Mouse (Mus musculus) heart, adult 8-10 months (tissue): ENCODE data around the gene Nnmt. TPM values are rescaled to one million over a fixed set of nuclear protein-coding genes. Genes with fewer than 3 reads are reported as not detected.

Experiments used
- DNase-seq: peaks from one replicate; pipeline ENCODE4 v3.0.0; 2022; ENCODE audit warnings: low spot score
- total RNA-seq, 4 experiments: library from RNA; stranded (reverse); gene quantifications; 2 replicates each; pipeline ENCODE4 v1.2.4; 2022

Nnmt gene
- total RNA-seq, 4 experiments from 2014 or later = 3.2 to 5.2 (median 4.3) TPM

DNA sequence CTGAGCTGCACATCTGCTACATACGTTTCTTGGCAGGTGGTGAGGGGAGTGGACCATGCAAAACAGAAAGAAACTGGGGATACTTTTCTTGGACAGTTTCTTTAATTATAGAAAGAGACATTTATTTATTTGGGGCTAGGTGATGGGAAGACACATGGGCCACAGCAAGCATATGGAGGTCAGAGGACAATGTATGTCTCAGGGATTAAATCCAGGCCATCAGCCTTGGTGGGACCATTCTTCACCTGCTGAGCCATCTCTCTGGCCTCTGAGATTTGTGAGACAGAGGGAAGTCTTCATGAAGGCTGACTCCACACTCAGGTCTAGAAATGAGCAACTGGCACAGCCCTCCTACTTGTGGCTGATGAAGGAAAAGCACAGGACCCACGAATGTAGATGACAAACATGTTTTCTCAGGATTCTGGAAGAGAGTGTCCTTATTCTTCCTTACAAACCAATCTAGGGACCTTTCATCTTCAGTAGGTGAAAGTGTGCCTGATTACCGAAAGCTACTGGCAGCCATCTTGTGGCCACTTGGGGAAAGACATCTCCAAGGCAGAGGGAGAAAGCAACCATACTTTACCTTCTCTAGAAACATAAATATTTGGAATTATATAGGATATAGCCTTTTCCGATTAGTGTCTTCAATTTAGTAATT is 45.3 kb downstream of the Nnmt start:
- DNase-seq = peak; percentile 22

- DNase-seq = peak; percentile 13
These were observed 46.3 kb downstream of the Nnmt start for GRCm38 (mm10) chr9:48558637-48559036.

GRCm38 (mm10) chr9:48549056-48549455 is 55.9 kb downstream of the Nnmt start:
- no peak for DNase-seq

DNA sequence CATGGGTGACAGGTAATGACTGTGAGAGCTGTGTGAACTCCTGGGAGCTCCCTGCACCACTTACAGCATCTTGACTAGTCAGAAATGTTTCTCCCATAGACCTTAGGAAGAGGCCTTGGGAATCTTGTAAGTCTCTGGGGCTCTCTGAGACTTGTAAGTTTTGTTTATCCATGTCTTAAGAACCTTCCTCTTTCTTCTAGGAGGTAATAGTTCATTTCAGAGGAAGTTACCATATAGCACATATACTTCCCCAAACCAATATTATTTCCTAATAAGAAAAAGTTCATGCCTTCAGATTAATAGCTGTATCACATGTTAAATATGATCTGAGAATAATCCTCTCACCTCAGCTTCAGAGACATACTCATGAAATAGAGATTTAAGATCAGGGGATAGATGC is 57.7 kb downstream of the Nnmt start:
- DNase-seq = no peak

Other genes starting within 250 kb of the Nnmt start
- gene Rexo2, start 124.5 kb downstream of the Nnmt start, total RNA-seq = 10 to 100 TPM; 63.5 to 72.7 (median 67.9) TPM
- 10 to 100 TPM; 18.4 to 21.5 (median 21.0) TPM for gene Rbm7, start 109.9 kb downstream of the Nnmt start, total RNA-seq
- gene Gm5617, start 109.7 kb downstream of the Nnmt start, total RNA-seq = 10 to 100 TPM; 42.6 to 52.1 (median 44.2) TPM
- 100 to 1,000 TPM; 105 to 204 (median 152) TPM for gene Zbtb16, start 231.1 kb upstream of the Nnmt start, total RNA-seq